Mouse (Mus musculus): ENCODE measurements around the gene Olfr463. TPM values are rescaled to one million over a fixed set of nuclear protein-coding genes. Genes with fewer than 3 reads are reported as not detected.

Gene Olfr463
- not detected in 2 replicates for polyA plus RNA-seq (2015; fragmentation: Nextera tagmentation; extraction: Ambion mirVana)

DNA sequence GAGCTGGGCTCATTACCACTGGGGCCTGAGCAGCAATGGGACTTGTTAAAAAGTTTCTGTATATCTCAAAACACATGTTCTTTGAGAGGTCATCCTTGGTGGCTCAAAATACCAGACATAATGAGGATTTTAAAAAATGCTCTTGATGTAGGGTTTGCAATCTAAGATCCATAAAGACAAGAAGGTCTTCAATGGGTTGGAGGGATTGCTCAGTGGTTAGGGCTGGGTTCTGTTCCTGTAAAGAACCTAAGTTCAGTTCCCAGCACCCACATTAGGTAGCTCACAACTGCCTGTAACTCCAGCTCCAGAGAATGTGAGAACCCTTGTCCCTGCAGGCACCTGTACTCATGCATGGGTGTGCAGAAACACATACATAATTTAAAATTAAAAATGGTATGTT lies at the start of gene Olfr463:
Olfr463 (minus strand) TSS at position 101 of the 400 bp plus-strand sequence.
- Histone ChIP-seq H3K9me3 (no peaks in the 10 kb centered on the region), H3K4me2 (replicated peaks) (no peak within 1 kb of the TSS), H3K27ac (no peak within 1 kb of the TSS), H3K4me1 (replicated peaks) (no peaks in the 10 kb centered on the region), H3K27me3 (0 out of 2 replicates have a peak, but pooled peaks cover 3% of the 10 kb centered on the region), H3K4me3 (replicated peaks) (no peak within 1 kb of the TSS), H3K9ac (replicated peaks) (no peak within 1 kb of the TSS), H3K36me3 (no peaks in the 10 kb centered on the region)
- ATAC-seq = no peak

- ATAC-seq = no peak
- no peak overlapping the region for H3K4me2 ChIP-seq (replicated peaks)
- no peaks in the 10 kb centered on the region for H3K36me3 ChIP-seq
- no peak overlapping the region for H3K27ac ChIP-seq
- H3K9ac ChIP-seq (replicated peaks) = no peak overlapping the region
- WGBS = 75% methylated on average over 3 of the region's 3 CpGs
- H3K4me3 ChIP-seq (replicated peaks) = no peak overlapping the region
- no peaks in the 10 kb centered on the region for H3K4me1 ChIP-seq (replicated peaks)
- no peaks in the 10 kb centered on the region for H3K9me3 ChIP-seq
- no peaks in the 10 kb centered on the region for H3K27me3 ChIP-seq
Observed at GRCm38 (mm10) chr11:87935467-87935866, 38.3 kb upstream of the Olfr463 start.

DNA sequence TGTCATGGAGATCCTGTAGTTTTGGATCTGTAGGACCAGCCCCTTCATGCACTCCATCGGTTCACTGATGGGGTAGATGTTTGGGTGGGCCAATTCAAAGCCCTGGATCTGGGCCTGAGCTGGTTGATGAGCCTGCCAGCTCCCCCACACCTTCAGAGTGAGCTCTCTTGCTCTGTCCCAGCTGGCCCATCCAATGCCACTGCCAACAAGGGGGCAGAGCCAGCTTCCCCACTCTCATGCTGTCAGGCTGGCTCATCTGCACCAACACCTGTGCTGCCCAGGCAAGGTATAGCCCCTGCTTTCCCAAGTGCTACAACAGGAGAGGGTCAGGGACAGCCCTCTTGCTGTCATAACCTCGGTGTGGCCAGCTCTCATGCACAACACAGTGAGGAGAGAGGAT lies 36.5 kb upstream of the Olfr463 start:
- Histone ChIP-seq H3K4me1 (replicated peaks) (no peaks in the 10 kb centered on the region), H3K36me3 (no peaks in the 10 kb centered on the region), H3K27me3 (no peaks in the 10 kb centered on the region), H3K9ac (replicated peaks) (no peak overlapping the region), H3K4me2 (replicated peaks) (no peak overlapping the region), H3K9me3 (no peaks in the 10 kb centered on the region), H3K27ac (no peak overlapping the region), H3K4me3 (replicated peaks) (no peak overlapping the region)
- no peak for ATAC-seq
- 78% methylated on average over 2 of the region's 2 CpGs for WGBS

GRCm38 (mm10) chr11:87930348-87930747 lies 33.2 kb upstream of the Olfr463 start:
- ATAC-seq = no peak
- no peak overlapping the region for H3K4me2 ChIP-seq (replicated peaks)
- WGBS = 92% methylated on average over 2 of the region's 2 CpGs

DNA sequence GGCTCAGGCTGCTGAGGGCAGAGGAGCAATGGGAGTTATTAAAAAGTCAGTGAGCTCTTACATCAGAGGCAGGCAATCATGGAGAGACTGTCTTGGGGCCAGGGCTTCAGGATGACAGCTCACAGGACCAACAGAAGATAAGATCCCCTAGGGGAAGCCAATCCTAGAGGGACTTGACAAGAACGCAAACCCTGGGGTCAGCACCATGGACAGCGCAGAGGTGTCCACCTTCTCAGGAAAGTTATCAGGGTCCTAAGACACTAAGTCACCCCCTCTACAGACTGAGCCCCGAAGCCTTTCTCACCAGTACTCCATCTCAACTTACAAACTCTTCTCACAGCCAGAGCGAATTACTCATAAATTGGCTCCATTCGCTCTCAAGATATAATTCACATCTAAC lies 23.8 kb upstream of the Olfr463 start, which contains the start of gene Olfr464:
Olfr464 (minus strand) TSS at position 2 of the 400 bp plus-strand sequence.
- ATAC-seq = no peak
- H3K27ac ChIP-seq = no peak within 1 kb of the TSS
- no peak within 1 kb of the TSS for H3K4me2 ChIP-seq (replicated peaks)
- H3K36me3 ChIP-seq = no peaks in the 10 kb centered on the region
- H3K9me3 ChIP-seq = no peaks in the 10 kb centered on the region
- no peaks in the 10 kb centered on the region for H3K4me1 ChIP-seq (replicated peaks)
- no peak within 1 kb of the TSS for H3K9ac ChIP-seq (replicated peaks)
- H3K27me3 ChIP-seq = 0 out of 2 replicates have a peak, but pooled peaks cover 4% of the 10 kb centered on the region
- no peak within 1 kb of the TSS for H3K4me3 ChIP-seq (replicated peaks)
- WGBS = 26% methylated on average over 5 of the region's 5 CpGs

More at GRCm38 (mm10) chr11:87930348-87930747, 33.2 kb upstream of the Olfr463 start:
- Histone ChIP-seq H3K27ac (no peak overlapping the region), H3K4me3 (replicated peaks) (no peak overlapping the region), H3K27me3 (no peaks in the 10 kb centered on the region), H3K36me3 (no peaks in the 10 kb centered on the region), H3K4me1 (replicated peaks) (no peaks in the 10 kb centered on the region), H3K9me3 (no peaks in the 10 kb centered on the region), H3K9ac (replicated peaks) (no peak overlapping the region)

- ATAC-seq = no peak
- no peak overlapping the region for H3K9ac ChIP-seq (replicated peaks)
- no peaks in the 10 kb centered on the region for H3K36me3 ChIP-seq
- H3K27ac ChIP-seq = no peak overlapping the region
- H3K4me3 ChIP-seq (replicated peaks) = no peak overlapping the region
- H3K4me1 ChIP-seq (replicated peaks) = no peaks in the 10 kb centered on the region
- H3K9me3 ChIP-seq = no peaks in the 10 kb centered on the region
- H3K4me2 ChIP-seq (replicated peaks) = no peak overlapping the region
- WGBS = 71% methylated on average over 2 of the region's 2 CpGs
- 0 out of 2 replicates have a peak, but pooled peaks cover 4% of the 10 kb centered on the region for H3K27me3 ChIP-seq
Observed at GRCm38 (mm10) chr11:87920301-87920700, 23.1 kb upstream of the Olfr463 start.

GRCm38 (mm10) chr11:87916005-87916404 lies 18.8 kb upstream of the Olfr463 start:
- Histone ChIP-seq H3K9me3 (no peaks in the 10 kb centered on the region), H3K36me3 (no peaks in the 10 kb centered on the region), H3K27me3 (0 out of 2 replicates have a peak, but pooled peaks cover 3% of the 10 kb centered on the region), H3K4me3 (replicated peaks) (no peak overlapping the region), H3K4me1 (replicated peaks) (no peaks in the 10 kb centered on the region), H3K9ac (replicated peaks) (no peak overlapping the region), H3K27ac (no peak overlapping the region), H3K4me2 (replicated peaks) (no peak overlapping the region)
- 94% methylated on average over 1 of the region's 1 CpGs for WGBS
- ATAC-seq = no peak

- no peak for ATAC-seq
- Histone ChIP-seq H3K9ac (replicated peaks) (no peak overlapping the region), H3K4me3 (replicated peaks) (no peak overlapping the region), H3K27ac (no peak overlapping the region), H3K27me3 (no peaks in the 10 kb centered on the region), H3K36me3 (no peaks in the 10 kb centered on the region), H3K9me3 (no peaks in the 10 kb centered on the region), H3K4me2 (replicated peaks) (no peak overlapping the region), H3K4me1 (replicated peaks) (no peaks in the 10 kb centered on the region)
- WGBS = 84% methylated on average over 3 of the region's 3 CpGs
Observed at GRCm38 (mm10) chr11:87904331-87904730, 7.1 kb upstream of the Olfr463 start.

GRCm38 (mm10) chr11:87892168-87892567 lies 5.0 kb downstream of the Olfr463 start, which contains the start of gene Olfr462:
Olfr462 (minus strand) TSS chr11:87892268.
- Histone ChIP-seq H3K9ac (replicated peaks) (no peak within 1 kb of the TSS), H3K27ac (no peak within 1 kb of the TSS), H3K9me3 (no peaks in the 10 kb centered on the region), H3K4me2 (replicated peaks) (no peak within 1 kb of the TSS), H3K36me3 (no peaks in the 10 kb centered on the region), H3K27me3 (no peaks in the 10 kb centered on the region), H3K4me3 (replicated peaks) (no peak within 1 kb of the TSS), H3K4me1 (replicated peaks) (no peaks in the 10 kb centered on the region)
- WGBS = 93% methylated on average over 6 of the region's 6 CpGs
- ATAC-seq = no peak

GRCm38 (mm10) chr11:87884856-87885255 lies 12.3 kb downstream of the Olfr463 start:
- Histone ChIP-seq H3K9me3 (no peaks in the 10 kb centered on the region), H3K27ac (no peak overlapping the region), H3K4me1 (replicated peaks) (no peaks in the 10 kb centered on the region), H3K36me3 (no peaks in the 10 kb centered on the region), H3K27me3 (0 out of 2 replicates have a peak, but pooled peaks cover 6% of the 10 kb centered on the region), H3K9ac (replicated peaks) (no peak overlapping the region), H3K4me3 (replicated peaks) (no peak overlapping the region), H3K4me2 (replicated peaks) (no peak overlapping the region)
- no peak for ATAC-seq
- 82% methylated on average over 5 of the region's 5 CpGs for WGBS

- WGBS = 40% methylated on average over 5 of the region's 5 CpGs
- Histone ChIP-seq H3K9me3 (no peaks in the 10 kb centered on the region), H3K36me3 (no peaks in the 10 kb centered on the region), H3K4me2 (replicated peaks) (no peak overlapping the region), H3K4me1 (replicated peaks) (no peaks in the 10 kb centered on the region), H3K4me3 (replicated peaks) (no peak overlapping the region), H3K27ac (no peak overlapping the region), H3K27me3 (0 out of 2 replicates have a peak, but pooled peaks cover 6% of the 10 kb centered on the region), H3K9ac (replicated peaks) (no peak overlapping the region)
- ATAC-seq = no peak
Observed at GRCm38 (mm10) chr11:87883493-87883892, 13.7 kb downstream of the Olfr463 start.

- Histone ChIP-seq H3K27ac (no peak overlapping the region), H3K4me3 (replicated peaks) (no peak overlapping the region), H3K9ac (replicated peaks) (no peak overlapping the region), H3K36me3 (no peaks in the 10 kb centered on the region), H3K9me3 (no peaks in the 10 kb centered on the region), H3K27me3 (0 out of 2 replicates have a peak, but pooled peaks cover 6% of the 10 kb centered on the region), H3K4me1 (replicated peaks) (no peaks in the 10 kb centered on the region), H3K4me2 (replicated peaks) (no peak overlapping the region)
- no peak for ATAC-seq
- 78% methylated on average over 4 of the region's 4 CpGs for WGBS
Observed at GRCm38 (mm10) chr11:87881714-87882113, 15.5 kb downstream of the Olfr463 start.

GRCm38 (mm10) chr11:87879826-87880225 lies 17.4 kb downstream of the Olfr463 start:
- Histone ChIP-seq H3K4me3 (replicated peaks) (no peak overlapping the region), H3K27me3 (0 out of 2 replicates have a peak, but pooled peaks cover 2% of the 10 kb centered on the region), H3K36me3 (no peaks in the 10 kb centered on the region), H3K9me3 (no peaks in the 10 kb centered on the region), H3K9ac (replicated peaks) (no peak overlapping the region), H3K4me2 (replicated peaks) (no peak overlapping the region), H3K27ac (no peak overlapping the region), H3K4me1 (replicated peaks) (no peaks in the 10 kb centered on the region)
- 74% methylated on average over 9 of the region's 9 CpGs for WGBS
- no peak for ATAC-seq

All from midbrain, embryonic 13.5 days (tissue).